Mouse (Mus musculus): ENCODE results near the gene Strbp.

DNA sequence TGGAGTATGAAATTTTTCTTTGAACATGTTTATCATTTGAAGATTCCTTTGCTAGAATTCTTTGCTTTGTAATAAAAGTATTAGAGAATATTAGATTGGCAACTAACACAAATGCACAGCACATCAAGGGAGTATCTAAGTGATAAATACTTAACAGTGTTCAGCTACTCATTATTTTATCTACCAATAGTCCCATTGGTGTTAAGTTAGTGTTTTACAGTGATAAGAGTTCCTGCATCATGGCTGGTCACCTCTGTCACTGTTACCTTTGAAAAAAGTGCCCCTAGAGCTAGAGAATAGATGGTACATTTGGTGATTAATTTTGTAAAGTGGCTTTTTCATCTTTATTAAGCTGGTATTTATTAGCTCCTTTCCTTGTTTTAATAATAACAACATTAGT is 217.3 kb downstream of the Strbp start:
- TF ChIP-seq MAFK (IDR thresholded peaks at IDR 0.05; ENCODE audit: insufficient replicate concordance, low read length) = no peak
- TF ChIP-seq ZMIZ1 (IDR thresholded peaks at IDR 0.05; ENCODE audit: low read depth, low read length) = no peak
- no peak for TF ChIP-seq E2F4 (IDR thresholded peaks at IDR 0.05; ENCODE audit: insufficient replicate concordance, low read depth, low read length)
- TF ChIP-seq POLR2A (IDR thresholded peaks at IDR 0.05; ENCODE audit: low read depth, low read length) = no peak
- no peak for TF ChIP-seq EP300 (IDR thresholded peaks at IDR 0.05; ENCODE audit: low read length)
- TF ChIP-seq HCFC1 (IDR thresholded peaks at IDR 0.05; ENCODE audit: low read depth, low read length) = no peak
- no peak for TF ChIP-seq MAX (IDR thresholded peaks at IDR 0.05; ENCODE audit: low read length)
- no peak for TF ChIP-seq GABPA (IDR thresholded peaks at IDR 0.05; ENCODE audit: insufficient replicate concordance, low read depth, low read length)
- no peak for TF ChIP-seq NELFE (IDR thresholded peaks at IDR 0.05; ENCODE audit: low read depth, low read length)
- TF ChIP-seq CHD2 (IDR thresholded peaks at IDR 0.05; ENCODE audit: low read length) = no peak
- no peak for TF ChIP-seq TBP (conservative IDR thresholded peaks at IDR 0.05; ENCODE audit: low read depth, low read length)
- no peak for TF ChIP-seq CTCF (conservative IDR thresholded peaks at IDR 0.05 in 1 of 2, IDR thresholded peaks at IDR 0.05 in 1 of 2; ENCODE audit: low read depth in 2 of 2, low read length in 2 of 2)

Data from CH12.LX (cell line).